Mouse (Mus musculus) heart, adult 2 months (tissue): ENCODE data around the gene Cc2d2a.

Source experiments
- CTCF ChIP-seq: fragments of 200-600 bp; IDR thresholded peaks from 2 replicates; pipeline ENCODE4 v1.8.1; 2022; ENCODE audit warnings: antibody characterized with exemption, mild to moderate bottlenecking, moderate library complexity
- EP300 ChIP-seq: fragments of 200-500 bp; IDR thresholded peaks from 2 replicates; pipeline ENCODE4 v1.6.1; 2011; ENCODE audit warnings: low read depth, low read length, control low read depth; ENCODE audit not compliant: insufficient read depth
- POLR2A ChIP-seq: fragments of 200-500 bp; IDR thresholded peaks from 2 replicates; pipeline ENCODE4 v1.6.1; 2011; ENCODE audit warnings: mild to moderate bottlenecking, low read depth, low read length, control low read depth; ENCODE audit not compliant: insufficient read depth

DNA sequence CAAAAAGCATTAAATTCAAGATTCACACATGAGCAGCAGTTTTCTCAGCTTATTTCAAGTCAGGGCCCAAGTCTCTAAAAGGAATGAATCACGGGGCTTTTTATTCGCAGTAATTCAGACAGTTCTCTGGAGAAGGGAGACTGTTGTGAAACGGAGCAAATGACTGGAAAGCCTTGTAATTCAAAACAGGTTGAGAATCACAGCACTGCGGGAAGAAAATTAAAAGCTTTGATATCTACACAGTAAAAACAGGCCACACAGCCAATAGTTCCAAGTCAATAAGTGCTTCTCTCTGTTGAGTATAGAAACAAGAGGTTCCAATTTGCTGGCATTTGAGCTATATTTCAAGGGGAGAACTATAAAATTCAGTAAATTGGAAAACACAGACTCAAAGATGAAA, 17.1 kb upstream of the Cc2d2a start:
- TF ChIP-seq POLR2A (no peak), CTCF (no peak), EP300 (no peak)
